Mouse (Mus musculus) ZHBTc4 (cell line): ENCODE measurements at regions not wholly inside any gene's neighbourhood (a gene's known extent, or its start where the extent isn't known, plus 50 kb on each side); places are given as distances from the start of the nearest gene placed in this dataset.

ENCODE experiments used
- DNase-seq: peaks from one replicate; pipeline ENCODE4 v3.0.0-alpha.2; 2011; ENCODE audit warnings: low read depth, low spot score

DNA sequence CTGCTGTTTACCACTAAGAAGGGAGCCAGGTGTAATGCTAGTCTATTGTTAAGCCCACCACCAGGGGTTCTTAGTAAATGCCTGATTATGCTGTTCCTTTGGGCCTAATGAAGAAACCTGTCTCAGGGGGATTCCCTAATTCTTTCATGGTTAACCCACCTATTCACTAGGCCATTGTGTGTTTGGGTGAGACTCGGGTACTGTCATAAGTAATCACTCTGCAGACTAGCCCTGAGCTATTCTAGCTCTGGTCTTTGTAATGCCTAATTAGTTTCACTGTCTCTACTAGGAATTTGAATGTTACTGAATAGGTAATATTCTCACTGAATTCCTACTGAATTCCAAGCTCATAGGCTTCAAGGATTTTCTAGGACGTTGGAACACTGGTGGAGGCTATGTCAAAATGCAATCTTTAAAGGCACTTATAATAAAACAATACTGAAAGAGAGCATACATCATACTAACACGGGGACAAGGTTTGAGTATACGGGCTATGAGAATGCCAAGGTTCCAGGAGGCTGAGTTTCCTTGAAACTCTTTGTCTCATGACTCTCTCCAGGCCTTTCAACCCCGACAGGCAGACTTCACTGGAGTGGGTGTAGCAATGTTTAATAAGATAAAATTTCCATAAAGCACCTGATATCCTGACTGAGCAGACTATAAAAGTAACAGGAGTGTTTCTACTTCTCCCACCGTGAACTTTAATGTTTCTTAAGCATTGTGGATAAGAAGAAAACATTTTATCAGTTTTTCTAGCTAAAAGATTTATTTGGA lies 398.0 kb upstream of the Mdga2 start:
- peak; percentile 77 for DNase-seq

DNA sequence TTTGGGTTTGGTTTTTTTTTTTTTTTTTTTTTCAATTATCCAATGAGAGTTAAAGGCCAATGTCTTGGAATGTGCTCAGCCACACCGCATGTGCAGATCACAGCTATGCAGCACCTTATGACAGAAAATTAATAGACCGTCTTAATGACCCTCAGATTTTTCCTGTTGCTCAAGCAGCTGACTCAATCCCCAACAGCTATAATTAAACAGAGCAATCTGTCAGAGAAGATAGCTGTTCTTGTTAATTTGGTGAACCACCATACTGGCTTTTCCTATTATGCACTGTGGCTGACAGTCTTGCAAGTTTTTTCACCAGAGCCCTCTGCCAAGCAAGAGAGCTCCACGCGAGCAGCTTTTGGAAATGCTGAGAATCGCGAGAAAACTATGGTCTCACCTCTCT lies 395.9 kb upstream of the Mdga2 start:
- no peak for DNase-seq

DNA sequence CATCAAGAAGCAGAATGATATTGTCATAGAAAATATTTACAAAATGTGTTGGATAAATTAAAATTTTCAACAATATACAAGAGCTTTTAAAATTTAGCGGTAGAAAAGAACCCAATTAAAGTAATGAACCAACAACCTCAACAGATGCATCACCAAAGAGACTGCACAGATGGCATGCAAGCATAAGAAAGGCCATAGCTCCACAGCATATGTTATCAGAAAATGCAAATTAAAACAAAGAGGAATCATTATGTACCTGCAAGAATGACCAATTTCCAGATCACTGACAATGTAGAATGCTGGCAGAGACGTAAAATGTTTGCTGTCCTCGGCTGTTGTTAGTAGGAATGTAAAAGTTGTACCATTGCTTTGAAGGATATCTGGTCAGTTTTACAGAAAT lies 376.6 kb upstream of the Mdga2 start:
- DNase-seq = no peak
